Mouse (Mus musculus) right cerebral cortex, adult 18-20 months (tissue): ENCODE results near the gene Treh.

Experiments
- DNase-seq: peaks from one replicate; pipeline ENCODE4 v3.0.0; 2022; ENCODE audit warnings: mixed read lengths

Treh gene

GRCm38 (mm10) chr9:44717822-44718242, 44.8 kb downstream of the Treh start:
- DNase-seq = peak; percentile 69

- no peak for DNase-seq
These were observed 46.1 kb downstream of the Treh start for GRCm38 (mm10) chr9:44718937-44719631.

- DNase-seq = no peak
These were observed 46.8 kb downstream of the Treh start for GRCm38 (mm10) chr9:44719632-44720357.

GRCm38 (mm10) chr9:44720358-44721153, 47.5 kb downstream of the Treh start:
- DNase-seq = peak; percentile 49

- peak; percentile 90 for DNase-seq
These were observed 48.3 kb downstream of the Treh start for GRCm38 (mm10) chr9:44721154-44721876.

GRCm38 (mm10) chr9:44721877-44722186, 48.8 kb downstream of the Treh start:
- DNase-seq = no peak

- no peak for DNase-seq
These were observed 49.5 kb downstream of the Treh start for GRCm38 (mm10) chr9:44722575-44722974.

GRCm38 (mm10) chr9:44723008-44723407, 50.0 kb downstream of the Treh start:
- no peak for DNase-seq

GRCm38 (mm10) chr9:44723521-44724041, 50.5 kb downstream of the Treh start:
- DNase-seq = no peak

- peak; percentile 64 for DNase-seq
These were observed 51.2 kb downstream of the Treh start for GRCm38 (mm10) chr9:44724223-44724622.

- no peak for DNase-seq
These were observed 51.6 kb downstream of the Treh start for GRCm38 (mm10) chr9:44724665-44725064.

GRCm38 (mm10) chr9:44726431-44727146, 53.6 kb downstream of the Treh start:
- DNase-seq = no peak

GRCm38 (mm10) chr9:44727441-44727840, 54.4 kb downstream of the Treh start:
- DNase-seq = no peak

- no peak for DNase-seq
These were observed 59.1 kb downstream of the Treh start for GRCm38 (mm10) chr9:44732130-44732549.

GRCm38 (mm10) chr9:44732921-44733530, 60.0 kb downstream of the Treh start:
- no peak for DNase-seq

GRCm38 (mm10) chr9:44733671-44734523, 60.9 kb downstream of the Treh start:
- DNase-seq = peak; percentile 73

GRCm38 (mm10) chr9:44734524-44735494, 61.8 kb downstream of the Treh start, which contains the start of gene Phldb1:
Gene Phldb1 (minus strand): TSS chr9:44735198.
- DNase-seq = peak; percentile 77

GRCm38 (mm10) chr9:44735886-44736285, 62.9 kb downstream of the Treh start:
- DNase-seq = no peak
